Mouse (Mus musculus): ENCODE measurements at regions not wholly inside any gene's neighbourhood (a gene's known extent, or its start where the extent isn't known, plus 50 kb on each side); places are given as distances from the start of the nearest gene placed in this dataset.
"Not testable (repeated sequence)": the region's sequence is repeated elsewhere in the genome, so short reads cannot be mapped to it uniquely, and the experiment has no call there.

DNA sequence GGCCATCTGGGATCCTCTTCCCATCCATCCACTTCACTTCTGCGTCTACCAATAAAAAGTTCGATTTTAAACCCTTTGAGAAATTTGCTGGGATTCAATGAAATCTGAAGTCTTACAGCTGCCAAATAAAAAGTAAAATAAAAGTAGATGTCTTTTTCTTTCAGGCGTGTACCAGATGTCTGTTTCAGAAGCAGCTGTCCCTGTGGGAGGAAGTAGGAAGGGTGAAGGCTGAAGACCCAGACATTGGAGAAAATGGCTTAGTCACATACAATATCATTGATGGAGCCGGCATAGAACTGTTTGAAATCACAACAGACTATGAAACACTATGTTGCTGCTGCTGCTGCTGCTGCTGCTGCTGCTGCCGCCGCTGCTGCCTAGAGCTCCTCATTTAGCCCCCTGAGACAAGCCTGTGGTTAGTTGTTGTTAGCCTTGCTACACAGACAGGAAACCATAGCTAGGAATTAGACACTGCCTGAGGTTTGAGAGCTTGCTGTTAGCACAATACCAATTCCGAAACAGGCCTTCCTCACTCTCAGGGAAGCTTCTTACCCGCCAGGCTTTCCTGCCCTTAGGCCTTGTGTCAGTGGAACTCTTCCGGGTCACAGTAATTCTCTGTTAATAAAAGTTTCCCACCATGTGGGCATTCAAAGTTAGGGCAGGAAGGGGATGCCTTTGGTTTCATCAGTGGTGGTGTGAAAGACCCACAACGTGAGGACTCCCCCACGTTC, 211.5 kb downstream of the Gm15319 start:
- H3K4me1 ChIP-seq (replicated peaks); H3K36me3 ChIP-seq; ATAC-seq; H3K9me3 ChIP-seq; H3K4me2 ChIP-seq (replicated peaks); H3K27me3 ChIP-seq (replicated peaks); H3K27ac ChIP-seq; H3K4me3 ChIP-seq (replicated peaks); H3K9ac ChIP-seq: not testable (repeated sequence)
- 85% methylated on average over 8 of the region's 11 CpGs for WGBS

GRCm38 (mm10) chr8:20154091-20154490, 208.9 kb downstream of the Gm15319 start:
- H3K4me3 ChIP-seq (replicated peaks); H3K9ac ChIP-seq; H3K9me3 ChIP-seq; H3K36me3 ChIP-seq; H3K27ac ChIP-seq; ATAC-seq; H3K4me1 ChIP-seq (replicated peaks); H3K4me2 ChIP-seq (replicated peaks); H3K27me3 ChIP-seq (replicated peaks): not testable (repeated sequence)
- 94% methylated on average over 1 of the region's 1 CpGs for WGBS
